Mouse (Mus musculus) myocyte (in vitro differentiated cells): Measurements from ENCODE around the gene Hpn. TPM values are rescaled to one million over a fixed set of nuclear protein-coding genes. Genes with fewer than 3 reads are reported as not detected.
A peak's percentile ranks its signal among the peaks of the same experiment; 100 is the strongest.

Experiments used
- H3K27me3 ChIP-seq: one replicate; pipeline ENCODE4 v1.6.1; 2011; ENCODE audit not compliant: control insufficient read depth, insufficient read depth, insufficient read length
- H3K36me3 ChIP-seq: one replicate; pipeline ENCODE4 v1.6.1; 2011; ENCODE audit not compliant: control insufficient read depth, insufficient read depth
- H3K4me2 ChIP-seq: one replicate; pipeline ENCODE4 v1.6.1; 2011; ENCODE audit warnings: low read depth, control low read depth
- H3K4me3 ChIP-seq: one replicate; pipeline ENCODE4 v1.5.1; 2011; ENCODE audit warnings: mild to moderate bottlenecking, control low read depth, moderate library complexity
- H3K79me2 ChIP-seq: one replicate; pipeline ENCODE4 v1.6.1; 2011; ENCODE audit not compliant: control insufficient read depth, insufficient read depth
- H3ac ChIP-seq: one replicate; pipeline ENCODE4 v1.6.1; 2011; ENCODE audit not compliant: control insufficient read depth, insufficient read length
- CEBPB ChIP-seq: IDR thresholded peaks from 2 replicates; pipeline ENCODE4 v1.6.1; 2011; ENCODE audit warnings: mild to moderate bottlenecking, moderate library complexity; ENCODE audit not compliant: poor library complexity, insufficient read depth, severe bottlenecking
- E2F4 ChIP-seq: IDR thresholded peaks from one replicate; pipeline ENCODE4 v1.6.1; 2011; ENCODE audit warnings: mild to moderate bottlenecking, control low read depth, moderate library complexity; ENCODE audit not compliant: insufficient read depth
- MAX ChIP-seq: IDR thresholded peaks from one replicate; pipeline ENCODE4 v1.6.1; 2011; ENCODE audit warnings: low read depth, mild to moderate bottlenecking, control low read depth
- MYOD1 ChIP-seq, 3 experiments: IDR thresholded peaks; one replicate each; pipeline ENCODE4 v1.6.1; 2011; ENCODE audit warnings: control low read depth in 2 of 3, low read depth in 2 of 3, mild to moderate bottlenecking in 2 of 3, moderate library complexity in 1 of 3; ENCODE audit not compliant: insufficient read length in 2 of 3, control insufficient read depth in 1 of 3
- MYOG ChIP-seq, 3 experiments: IDR thresholded peaks; one replicate each; pipeline ENCODE4 v1.6.1; 2011; ENCODE audit warnings: control low read depth in 2 of 3, low read depth in 2 of 3, mild to moderate bottlenecking in 2 of 3; ENCODE audit not compliant: insufficient read length in 2 of 3, control insufficient read depth in 1 of 3, insufficient read depth in 1 of 3
- POLR2A ChIP-seq: IDR thresholded peaks from one replicate; pipeline ENCODE4 v1.6.1; 2011; ENCODE audit warnings: low read depth, mild to moderate bottlenecking, control low read depth, moderate library complexity; ENCODE audit not compliant: insufficient read length
- POLR2AphosphoS2 ChIP-seq: IDR thresholded peaks from one replicate; pipeline ENCODE4 v1.6.1; 2011; ENCODE audit warnings: low read depth, control low read depth; ENCODE audit not compliant: insufficient read length
- REST ChIP-seq: IDR thresholded peaks from one replicate; pipeline ENCODE4 v1.6.1; 2011; ENCODE audit warnings: mild to moderate bottlenecking, control low read depth, moderate library complexity; ENCODE audit not compliant: insufficient read depth, insufficient read length
- SRF ChIP-seq: IDR thresholded peaks from one replicate; pipeline ENCODE4 v1.6.1; 2011; ENCODE audit warnings: low read depth; ENCODE audit not compliant: control insufficient read depth, insufficient read length
- TCF12 ChIP-seq: IDR thresholded peaks from one replicate; pipeline ENCODE4 v1.6.1; 2011; ENCODE audit warnings: mild to moderate bottlenecking, control low read depth; ENCODE audit not compliant: poor library complexity, insufficient read depth, severe bottlenecking
- TCF3 ChIP-seq: IDR thresholded peaks from one replicate; pipeline ENCODE4 v1.6.1; 2011; ENCODE audit warnings: low read depth, control low read depth; ENCODE audit not compliant: insufficient read length
- USF1 ChIP-seq: IDR thresholded peaks from one replicate; pipeline ENCODE4 v1.6.1; 2011; ENCODE audit warnings: low read depth, mild to moderate bottlenecking, control low read depth, moderate library complexity
- polyA plus RNA-seq: library from polyadenylated mRNA; unstranded; fragments of >200 nt; fragmentation: generic; extraction: Trizol; gene quantifications from one replicate; pipeline ENCODE4 v1.2.1, GENCODE M21; 2012; ENCODE audit warnings: missing spikeins

Hpn gene
- polyA plus RNA-seq, 1 experiment: not detected

GRCm38 (mm10) chr7:31149271-31149670 lies 34.2 kb upstream of the Hpn start:
- H3K4me3 ChIP-seq: peak overlapping the region; percentile 71
- TF ChIP-seq TCF3: no peak
- no peak for TF ChIP-seq MYOG (IDR thresholded peaks at IDR 0.05; ENCODE audit: control insufficient read depth in 1 of 3, insufficient read depth in 1 of 3, insufficient read length in 2 of 3, low read depth in 2 of 3)
- no peak for TF ChIP-seq MAX
- TF ChIP-seq CEBPB: no peak
- TF ChIP-seq USF1: no peak
- TF ChIP-seq TCF12: no peak
- TF ChIP-seq REST: no peak
- no peak for TF ChIP-seq E2F4
- TF ChIP-seq SRF: no peak
- TF ChIP-seq MYOD1 (IDR thresholded peaks at IDR 0.05; ENCODE audit: control insufficient read depth in 1 of 3, insufficient read length in 2 of 3, low read depth in 2 of 3): no peak
- TF ChIP-seq POLR2AphosphoS2: no peak
- no peak for TF ChIP-seq POLR2A

GRCm38 (mm10) chr7:31148756-31149155 lies 33.7 kb upstream of the Hpn start:
- Histone ChIP-seq H3ac (no peak overlapping the region), H3K27me3 (no peaks in the 10 kb centered on the region), H3K36me3 (peaks cover 4% of the 10 kb centered on the region), H3K79me2 (peaks cover 54% of the 10 kb centered on the region), H3K4me2 (peak overlapping the region; percentile 87), H3K4me3 (peak overlapping the region; percentile 71)
- TF ChIP-seq POLR2A (peak; percentile 38), POLR2AphosphoS2 (peak; percentile 31), TCF12 (no peak), SRF (no peak), MYOD1 (IDR thresholded peaks at IDR 0.05; ENCODE audit: control insufficient read depth in 1 of 3, insufficient read length in 2 of 3, low read depth in 2 of 3) (no peak), MYOG (IDR thresholded peaks at IDR 0.05; ENCODE audit: control insufficient read depth in 1 of 3, insufficient read depth in 1 of 3, insufficient read length in 2 of 3, low read depth in 2 of 3) (no peak), REST (no peak), TCF3 (no peak), MAX (no peak)

More at GRCm38 (mm10) chr7:31149271-31149670, 34.2 kb upstream of the Hpn start:
- H3ac ChIP-seq: no peak overlapping the region
- H3K79me2 ChIP-seq: peaks cover 54% of the 10 kb centered on the region
- no peaks in the 10 kb centered on the region for H3K27me3 ChIP-seq
- no peaks in the 10 kb centered on the region for H3K36me3 ChIP-seq
- H3K4me2 ChIP-seq: peak overlapping the region; percentile 87

GRCm38 (mm10) chr7:31148086-31148485 lies 33.0 kb upstream of the Hpn start:
- Histone ChIP-seq H3K4me2 (peak overlapping the region; percentile 87), H3K27me3 (no peaks in the 10 kb centered on the region), H3K36me3 (peaks cover 4% of the 10 kb centered on the region), H3ac (no peak overlapping the region), H3K4me3 (peak overlapping the region; percentile 71), H3K79me2 (peaks cover 54% of the 10 kb centered on the region)
- TF ChIP-seq POLR2AphosphoS2 (no peak), USF1 (no peak), MAX (no peak), MYOD1 (IDR thresholded peaks at IDR 0.05; ENCODE audit: control insufficient read depth in 1 of 3, insufficient read length in 2 of 3, low read depth in 2 of 3) (no peak), TCF12 (no peak), POLR2A (no peak), TCF3 (no peak), SRF (no peak), E2F4 (no peak), MYOG (IDR thresholded peaks at IDR 0.05; ENCODE audit: control insufficient read depth in 1 of 3, insufficient read depth in 1 of 3, insufficient read length in 2 of 3, low read depth in 2 of 3) (no peak), REST (no peak), CEBPB (no peak)

- Histone ChIP-seq H3K27me3 (no peaks in the 10 kb centered on the region), H3K79me2 (peaks cover 54% of the 10 kb centered on the region)
- no peak for TF ChIP-seq POLR2A
These were observed 30.6 kb upstream of the Hpn start for GRCm38 (mm10) chr7:31145596-31146160.

GRCm38 (mm10) chr7:31144886-31145285 lies 29.8 kb upstream of the Hpn start:
- Histone ChIP-seq H3K27me3 (no peaks in the 10 kb centered on the region), H3K36me3 (peaks cover 8% of the 10 kb centered on the region), H3K4me2 (no peak overlapping the region), H3K4me3 (no peak overlapping the region), H3ac (no peak overlapping the region), H3K79me2 (peaks cover 48% of the 10 kb centered on the region)
- TF ChIP-seq SRF: no peak
- TF ChIP-seq CEBPB: no peak
- no peak for TF ChIP-seq MYOD1 (IDR thresholded peaks at IDR 0.05; ENCODE audit: control insufficient read depth in 1 of 3, insufficient read length in 2 of 3, low read depth in 2 of 3)
- TF ChIP-seq TCF3: no peak
- TF ChIP-seq POLR2AphosphoS2: no peak
- no peak for TF ChIP-seq REST
- TF ChIP-seq TCF12: no peak
- no peak for TF ChIP-seq POLR2A
- TF ChIP-seq USF1: no peak
- TF ChIP-seq E2F4: no peak
- TF ChIP-seq MYOG (IDR thresholded peaks at IDR 0.05; ENCODE audit: control insufficient read depth in 1 of 3, insufficient read depth in 1 of 3, insufficient read length in 2 of 3, low read depth in 2 of 3): no peak
- TF ChIP-seq MAX: no peak

More at GRCm38 (mm10) chr7:31145596-31146160, 30.6 kb upstream of the Hpn start:
- peaks cover 4% of the 10 kb centered on the region for H3K36me3 ChIP-seq
- H3ac ChIP-seq: no peak overlapping the region
- H3K4me2 ChIP-seq: no peak overlapping the region
- H3K4me3 ChIP-seq: no peak overlapping the region
